Mouse (Mus musculus): ENCODE measurements around the gene Nol4l. TPM values are rescaled to one million over a fixed set of nuclear protein-coding genes. Genes with fewer than 3 reads are reported as not detected.

Nol4l gene
- polyA plus RNA-seq, 1 experiment: 47.5 TPM

DNA sequence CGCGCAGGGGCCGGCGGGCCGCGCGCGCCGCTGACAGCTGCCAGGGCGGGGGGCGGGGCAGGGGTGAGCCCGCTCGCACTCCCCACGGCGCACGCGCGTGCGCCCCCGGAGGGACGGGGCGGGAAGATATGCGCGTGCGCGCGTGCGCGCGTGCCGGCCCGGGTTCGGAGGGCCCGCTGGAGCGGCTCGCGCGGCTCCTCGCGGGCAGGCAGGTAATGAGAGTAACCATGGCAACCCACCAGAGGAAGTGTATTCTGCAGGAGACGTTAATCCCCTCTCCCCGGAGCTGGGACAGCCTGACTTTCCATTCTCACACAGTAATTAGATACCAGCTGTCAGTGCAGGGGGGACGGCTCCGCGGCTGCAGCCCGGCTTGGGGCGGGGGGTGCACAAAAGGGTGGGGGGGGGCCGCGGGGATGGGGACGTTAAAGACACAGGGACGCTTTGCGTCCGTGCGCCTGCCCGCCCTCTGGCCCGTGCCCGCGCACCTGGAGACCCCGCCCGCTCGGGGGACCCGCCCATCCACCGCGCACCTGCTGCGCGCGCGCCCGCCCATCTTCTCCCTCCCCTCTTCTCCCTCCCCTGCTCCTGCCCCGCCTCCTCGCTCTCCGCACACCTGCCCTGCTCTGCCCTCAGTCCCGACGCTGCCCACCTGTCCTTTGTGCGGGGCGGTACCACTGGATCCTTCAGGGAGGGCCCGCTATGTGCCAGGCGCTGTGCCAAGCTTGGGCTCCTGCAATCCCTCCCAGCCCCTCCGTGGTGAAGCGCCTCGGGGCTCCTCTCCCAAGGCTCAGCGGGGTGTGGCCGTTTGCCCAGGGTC lies 37.0 kb downstream of the Nol4l start, which contains the start of gene 4930404H24Rik:
TSS of gene 4930404H24Rik (plus strand) at position 218 of the 820 bp plus-strand sequence.
- Histone ChIP-seq H3K36me3 (ENCODE audit: control insufficient read depth, insufficient read depth, low read length) (no peaks in the 10 kb centered on the region), H3K27me3 (ENCODE audit: control insufficient read depth, insufficient read depth, low read length) (no peaks in the 10 kb centered on the region), H3K27ac (ENCODE audit: insufficient read depth, low read depth, low read length) (no peak within 1 kb of the TSS), H3K4me3 (ENCODE audit: low read depth, low read length) (peak within 1 kb of the TSS; percentile 94), H3K4me1 (ENCODE audit: control insufficient read depth, insufficient read depth, insufficient read length, low read length) (peaks cover 17% of the 10 kb centered on the region)
- WGBS: 2% methylated on average over 81 of the region's 83 CpGs
- TF ChIP-seq POLR2A (IDR thresholded peaks at IDR 0.05; ENCODE audit: low read depth, low read length) (0 out of 2 replicates have a peak, but pooled peaks have one; percentile 3), CTCF (IDR thresholded peaks at IDR 0.05; ENCODE audit: extremely low read depth, insufficient read length, insufficient replicate concordance, low read depth, low read length) (no peak)

DNA sequence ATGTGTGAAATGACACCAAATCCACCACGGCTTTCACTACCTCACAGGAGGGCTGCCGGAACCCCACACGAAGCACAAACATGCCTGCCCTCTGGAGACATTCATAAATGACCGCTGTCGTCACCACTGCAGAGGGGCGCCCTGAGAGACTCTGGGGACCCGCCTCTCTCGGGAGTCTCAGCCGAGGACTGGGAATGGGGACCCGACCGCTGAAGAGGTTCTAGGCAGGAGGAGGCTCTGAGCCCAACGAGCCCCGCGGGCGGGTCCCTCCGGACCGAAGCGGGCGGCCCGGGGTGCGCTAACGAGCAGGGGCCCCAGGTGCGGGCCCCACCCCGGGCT lies 37.6 kb downstream of the Nol4l start:
- no peaks in the 10 kb centered on the region for H3K27me3 ChIP-seq (ENCODE audit: control insufficient read depth, insufficient read depth, low read length)
- H3K4me3 ChIP-seq (ENCODE audit: low read depth, low read length): peak overlapping the region; percentile 94
- H3K36me3 ChIP-seq (ENCODE audit: control insufficient read depth, insufficient read depth, low read length): no peaks in the 10 kb centered on the region
- H3K4me1 ChIP-seq (ENCODE audit: control insufficient read depth, insufficient read depth, insufficient read length, low read length): peaks cover 17% of the 10 kb centered on the region
- no peak overlapping the region for H3K27ac ChIP-seq (ENCODE audit: insufficient read depth, low read depth, low read length)
- no peak for TF ChIP-seq CTCF (IDR thresholded peaks at IDR 0.05; ENCODE audit: extremely low read depth, insufficient read length, insufficient replicate concordance, low read depth, low read length)
- 0 out of 2 replicates have a peak, but pooled peaks have one; percentile 2 for TF ChIP-seq POLR2A (IDR thresholded peaks at IDR 0.05; ENCODE audit: low read depth, low read length)
- WGBS: under 1% methylated on average over 24 of the region's 24 CpGs

- 56% methylated on average over 18 of the region's 18 CpGs for WGBS
- Histone ChIP-seq H3K27ac (ENCODE audit: insufficient read depth, low read depth, low read length) (no peak overlapping the region), H3K4me1 (ENCODE audit: control insufficient read depth, insufficient read depth, insufficient read length, low read length) (peaks cover 17% of the 10 kb centered on the region)
Observed at GRCm38 (mm10) chr2:153491512-153492178, 38.1 kb downstream of the Nol4l start.

GRCm38 (mm10) chr2:153490940-153491339 lies 38.8 kb downstream of the Nol4l start:
- TF ChIP-seq POLR2A (IDR thresholded peaks at IDR 0.05; ENCODE audit: low read depth, low read length) (no peak), CTCF (IDR thresholded peaks at IDR 0.05; ENCODE audit: extremely low read depth, insufficient read length, insufficient replicate concordance, low read depth, low read length) (no peak)
- no peaks in the 10 kb centered on the region for H3K36me3 ChIP-seq (ENCODE audit: control insufficient read depth, insufficient read depth, low read length)
- WGBS: 78% methylated on average over 5 of the region's 5 CpGs
- H3K27ac ChIP-seq (ENCODE audit: insufficient read depth, low read depth, low read length): no peak overlapping the region
- H3K4me3 ChIP-seq (ENCODE audit: low read depth, low read length): no peak overlapping the region
- H3K4me1 ChIP-seq (ENCODE audit: control insufficient read depth, insufficient read depth, insufficient read length, low read length): peaks cover 16% of the 10 kb centered on the region
- H3K27me3 ChIP-seq (ENCODE audit: control insufficient read depth, insufficient read depth, low read length): no peaks in the 10 kb centered on the region

More at GRCm38 (mm10) chr2:153491512-153492178, 38.1 kb downstream of the Nol4l start:
- TF ChIP-seq CTCF (IDR thresholded peaks at IDR 0.05; ENCODE audit: extremely low read depth, insufficient read length, insufficient replicate concordance, low read depth, low read length) (no peak), POLR2A (IDR thresholded peaks at IDR 0.05; ENCODE audit: low read depth, low read length) (no peak)
- peak overlapping the region; percentile 94 for H3K4me3 ChIP-seq (ENCODE audit: low read depth, low read length)
- no peaks in the 10 kb centered on the region for H3K36me3 ChIP-seq (ENCODE audit: control insufficient read depth, insufficient read depth, low read length)
- no peaks in the 10 kb centered on the region for H3K27me3 ChIP-seq (ENCODE audit: control insufficient read depth, insufficient read depth, low read length)

DNA sequence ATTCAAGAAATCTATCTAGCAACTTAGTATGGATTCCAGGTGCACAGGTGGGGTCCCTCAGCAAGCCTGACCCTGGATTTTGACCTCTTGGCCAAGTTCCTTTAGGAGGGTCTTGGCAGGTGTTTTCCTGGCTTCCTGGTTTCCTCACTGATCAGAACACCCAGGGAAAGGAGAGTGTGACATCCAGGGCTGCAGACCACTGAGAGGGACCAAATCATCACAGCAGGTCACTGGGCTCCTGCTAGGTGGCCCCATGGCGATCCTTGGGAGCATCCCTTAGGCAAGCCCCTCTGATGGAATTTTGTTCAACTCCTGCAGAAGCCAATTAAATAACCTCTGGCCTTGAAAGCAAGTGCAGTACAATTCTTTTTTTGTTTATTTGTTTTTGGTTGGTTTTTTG lies 39.7 kb downstream of the Nol4l start:
- no peaks in the 10 kb centered on the region for H3K36me3 ChIP-seq (ENCODE audit: control insufficient read depth, insufficient read depth, low read length)
- no peak overlapping the region for H3K4me3 ChIP-seq (ENCODE audit: low read depth, low read length)
- TF ChIP-seq CTCF (IDR thresholded peaks at IDR 0.05; ENCODE audit: extremely low read depth, insufficient read length, insufficient replicate concordance, low read depth, low read length): no peak
- no peak for TF ChIP-seq POLR2A (IDR thresholded peaks at IDR 0.05; ENCODE audit: low read depth, low read length)
- no peak overlapping the region for H3K27ac ChIP-seq (ENCODE audit: insufficient read depth, low read depth, low read length)
- H3K4me1 ChIP-seq (ENCODE audit: control insufficient read depth, insufficient read depth, insufficient read length, low read length): peaks cover 15% of the 10 kb centered on the region
- WGBS: 93% methylated on average over 1 of the region's 1 CpGs
- no peaks in the 10 kb centered on the region for H3K27me3 ChIP-seq (ENCODE audit: control insufficient read depth, insufficient read depth, low read length)

GRCm38 (mm10) chr2:153484071-153484470 lies 45.7 kb downstream of the Nol4l start:
- H3K4me1 ChIP-seq (ENCODE audit: control insufficient read depth, insufficient read depth, insufficient read length, low read length): peaks cover 3% of the 10 kb centered on the region
- TF ChIP-seq CTCF (IDR thresholded peaks at IDR 0.05; ENCODE audit: extremely low read depth, insufficient read length, insufficient replicate concordance, low read depth, low read length) (no peak), POLR2A (IDR thresholded peaks at IDR 0.05; ENCODE audit: low read depth, low read length) (no peak)
- no peaks in the 10 kb centered on the region for H3K36me3 ChIP-seq (ENCODE audit: control insufficient read depth, insufficient read depth, low read length)
- 86% methylated on average over 4 of the region's 4 CpGs for WGBS
- no peak overlapping the region for H3K4me3 ChIP-seq (ENCODE audit: low read depth, low read length)
- no peaks in the 10 kb centered on the region for H3K27me3 ChIP-seq (ENCODE audit: control insufficient read depth, insufficient read depth, low read length)
- H3K27ac ChIP-seq (ENCODE audit: insufficient read depth, low read depth, low read length): no peak overlapping the region

Data from small intestine, adult 2 months (tissue).